Mouse (Mus musculus) limb, embryonic 15.5 days (tissue): ENCODE measurements around the gene Ldlrad1. TPM values are rescaled to one million over a fixed set of nuclear protein-coding genes. Genes with fewer than 3 reads are reported as not detected.
A peak's percentile ranks its signal among the peaks of the same experiment; 100 is the strongest.

Experiments
- ATAC-seq: fragments of 200-750 bp; cut with Nextera tagmentation; 2 replicates; pipeline ENCODE4 v1.8.0; 2017; ENCODE audit warnings: low read depth, moderate TSS enrichment; ENCODE audit not compliant: insufficient number of reproducible peaks, low FRiP score, low TSS enrichment
- H3K27ac ChIP-seq: fragments of 300-500 bp; sonication (generic); 2 replicates; pipeline ENCODE4 v1.5.1; 2015; ENCODE audit warnings: moderate library complexity, mild to moderate bottlenecking, inconsistent platforms
- H3K27me3 ChIP-seq: fragments of 300-500 bp; sonication (generic); 2 replicates; pipeline ENCODE4 v1.6.1; 2015; ENCODE audit warnings: inconsistent platforms
- H3K36me3 ChIP-seq: fragments of 300-500 bp; sonication (generic); 2 replicates; pipeline ENCODE4 v1.6.1; 2015; ENCODE audit warnings: inconsistent platforms
- H3K4me1 ChIP-seq: fragments of 300-500 bp; sonication (generic); 2 replicates; pipeline ENCODE4 v1.6.1; 2015; ENCODE audit warnings: inconsistent platforms
- H3K4me2 ChIP-seq: fragments of 300-500 bp; sonication (generic); 2 replicates; pipeline ENCODE4 v1.6.1; 2015; ENCODE audit warnings: mild to moderate bottlenecking, inconsistent platforms
- H3K4me3 ChIP-seq: fragments of 300-500 bp; sonication (generic); 2 replicates; pipeline ENCODE4 v1.5.1; 2015; ENCODE audit warnings: mild to moderate bottlenecking, inconsistent platforms
- H3K9ac ChIP-seq: fragments of 300-500 bp; sonication (generic); 2 replicates; pipeline ENCODE4 v1.6.1; 2015; ENCODE audit warnings: inconsistent platforms
- H3K9me3 ChIP-seq: fragments of 300-500 bp; sonication (generic); 2 replicates; pipeline ENCODE4 v1.6.1; 2016; ENCODE audit warnings: inconsistent platforms
- WGBS: fragments of 180-500 bp; shearing (Covaris S2); methylation state at CpG from one replicate; pipeline ENCODE4 v1.1.7; 2015; 5-methylcytosine and 5-hydroxymethylcytosine counted together
- polyA plus RNA-seq: library from polyadenylated mRNA; unstranded; fragments of >200 nt; fragmentation: Nextera tagmentation; extraction: Ambion mirVana; gene quantifications from 2 replicates; pipeline ENCODE4 v1.2.1, GENCODE M21; 2015

The Ldlrad1 gene
- not detected in 2 replicates for polyA plus RNA-seq

- no peak within 1 kb of the TSS for H3K27ac ChIP-seq
- H3K4me1 ChIP-seq = no peaks in the 10 kb centered on the region
- H3K4me2 ChIP-seq = no peak within 1 kb of the TSS
- no peaks in the 10 kb centered on the region for H3K27me3 ChIP-seq
- H3K4me3 ChIP-seq = no peak within 1 kb of the TSS
- ATAC-seq = no peak
- WGBS = 89% methylated on average over 3 of the region's 3 CpGs
- no peak within 1 kb of the TSS for H3K9ac ChIP-seq
- H3K36me3 ChIP-seq = peaks cover 45% of the 10 kb centered on the region
- H3K9me3 ChIP-seq = no peaks in the 10 kb centered on the region
These were observed at the start of gene Ldlrad1 for GRCm38 (mm10) chr4:107208880-107209279. Gene Ldlrad1 (plus strand): TSS chr4:107209180.

- no peak overlapping the region for H3K4me3 ChIP-seq
- peaks cover 62% of the 10 kb centered on the region for H3K36me3 ChIP-seq
- H3K4me2 ChIP-seq = no peak overlapping the region
- 90% methylated on average over 8 of the region's 8 CpGs for WGBS
- ATAC-seq = no peak
- no peak overlapping the region for H3K27ac ChIP-seq
- H3K27me3 ChIP-seq = no peaks in the 10 kb centered on the region
- no peak overlapping the region for H3K9ac ChIP-seq
- H3K9me3 ChIP-seq = no peaks in the 10 kb centered on the region
- H3K4me1 ChIP-seq = peaks cover 3% of the 10 kb centered on the region
These were observed 48.8 kb upstream of the Ldlrad1 start for GRCm38 (mm10) chr4:107160181-107160580.

GRCm38 (mm10) chr4:107163341-107163740 lies 45.6 kb upstream of the Ldlrad1 start:
- H3K9ac ChIP-seq = no peak overlapping the region
- no peaks in the 10 kb centered on the region for H3K9me3 ChIP-seq
- H3K27me3 ChIP-seq = no peaks in the 10 kb centered on the region
- no peak for ATAC-seq
- peaks cover 3% of the 10 kb centered on the region for H3K4me1 ChIP-seq
- no peak overlapping the region for H3K4me2 ChIP-seq
- H3K36me3 ChIP-seq = peaks cover 51% of the 10 kb centered on the region
- H3K4me3 ChIP-seq = no peak overlapping the region
- H3K27ac ChIP-seq = no peak overlapping the region
- whole genome bisulfite sequencing = 86% methylated on average over 10 of the region's 10 CpGs

GRCm38 (mm10) chr4:107163756-107164587 lies 45.0 kb upstream of the Ldlrad1 start:
- H3K36me3 ChIP-seq = peaks cover 47% of the 10 kb centered on the region
- H3K27ac ChIP-seq = no peak overlapping the region
- H3K4me3 ChIP-seq = no peak overlapping the region
- peaks cover 3% of the 10 kb centered on the region for H3K4me1 ChIP-seq
- H3K9ac ChIP-seq = no peak overlapping the region
- WGBS = 37% methylated on average over 9 of the region's 9 CpGs
- no peaks in the 10 kb centered on the region for H3K9me3 ChIP-seq
- no peak overlapping the region for H3K4me2 ChIP-seq
- no peak for ATAC-seq
- H3K27me3 ChIP-seq = no peaks in the 10 kb centered on the region

- Histone ChIP-seq H3K9ac (no peak overlapping the region), H3K36me3 (peaks cover 34% of the 10 kb centered on the region), H3K27me3 (no peaks in the 10 kb centered on the region), H3K4me1 (peaks cover 3% of the 10 kb centered on the region), H3K4me3 (no peak overlapping the region), H3K4me2 (no peak overlapping the region), H3K9me3 (no peaks in the 10 kb centered on the region), H3K27ac (no peak overlapping the region)
- 67% methylated on average over 5 of the region's 5 CpGs for WGBS
- ATAC-seq = no peak
These were observed 42.3 kb upstream of the Ldlrad1 start for GRCm38 (mm10) chr4:107166700-107167099.

GRCm38 (mm10) chr4:107167798-107168197 lies 41.2 kb upstream of the Ldlrad1 start:
- H3K27me3 ChIP-seq = no peaks in the 10 kb centered on the region
- no peak overlapping the region for H3K27ac ChIP-seq
- H3K4me2 ChIP-seq = no peak overlapping the region
- H3K4me3 ChIP-seq = no peak overlapping the region
- WGBS = 84% methylated on average over 5 of the region's 5 CpGs
- H3K9ac ChIP-seq = no peak overlapping the region
- H3K4me1 ChIP-seq = peaks cover 3% of the 10 kb centered on the region
- no peaks in the 10 kb centered on the region for H3K9me3 ChIP-seq
- peaks cover 34% of the 10 kb centered on the region for H3K36me3 ChIP-seq
- no peak for ATAC-seq

- H3K36me3 ChIP-seq = peaks cover 19% of the 10 kb centered on the region
- peak overlapping the region; percentile 88 for H3K9ac ChIP-seq
- no peaks in the 10 kb centered on the region for H3K9me3 ChIP-seq
- ATAC-seq = no peak
- peaks cover 26% of the 10 kb centered on the region for H3K4me1 ChIP-seq
- no peaks in the 10 kb centered on the region for H3K27me3 ChIP-seq
- WGBS = 25% methylated on average over 11 of the region's 11 CpGs
- H3K4me3 ChIP-seq = peak overlapping the region; percentile 97
- peak overlapping the region; percentile 60 for H3K4me2 ChIP-seq
- H3K27ac ChIP-seq = peak overlapping the region; percentile 95
These were observed 31.5 kb upstream of the Ldlrad1 start for GRCm38 (mm10) chr4:107177506-107177905.

GRCm38 (mm10) chr4:107178182-107178829 lies 30.7 kb upstream of the Ldlrad1 start, which contains the start of gene Tmem59:
Gene Tmem59 (plus strand): TSS chr4:107178399.
- ATAC-seq = peak; percentile 96
- WGBS = under 1% methylated on average over 49 of the region's 49 CpGs
- peak within 1 kb of the TSS; percentile 88 for H3K9ac ChIP-seq

GRCm38 (mm10) chr4:107178830-107179490 lies 30.0 kb upstream of the Ldlrad1 start, which contains the start of gene Tceanc2:
Gene Tceanc2 (minus strand): TSS chr4:107179116.
- Histone ChIP-seq H3K9ac (peak within 1 kb of the TSS; percentile 88), H3K9me3 (no peaks in the 10 kb centered on the region), H3K36me3 (peaks cover 12% of the 10 kb centered on the region), H3K27me3 (no peaks in the 10 kb centered on the region), H3K4me2 (peak within 1 kb of the TSS; percentile 60), H3K4me3 (peak within 1 kb of the TSS; percentile 97), H3K27ac (peak within 1 kb of the TSS; percentile 95), H3K4me1 (peaks cover 26% of the 10 kb centered on the region)
- 0% methylated on average over 47 of the region's 47 CpGs for WGBS
- ATAC-seq = 0 out of 2 replicates have a peak, but pooled peaks have one; percentile 3

More at GRCm38 (mm10) chr4:107178182-107178829, 30.7 kb upstream of the Ldlrad1 start, which contains the start of gene Tmem59:
- H3K4me2 ChIP-seq = peak within 1 kb of the TSS; percentile 60
- H3K27ac ChIP-seq = peak within 1 kb of the TSS; percentile 95
- H3K4me1 ChIP-seq = peaks cover 26% of the 10 kb centered on the region
- no peaks in the 10 kb centered on the region for H3K9me3 ChIP-seq
- H3K36me3 ChIP-seq = peaks cover 16% of the 10 kb centered on the region
- H3K27me3 ChIP-seq = no peaks in the 10 kb centered on the region
- H3K4me3 ChIP-seq = peak within 1 kb of the TSS; percentile 97

GRCm38 (mm10) chr4:107179561-107179960 lies 29.4 kb upstream of the Ldlrad1 start:
- peak overlapping the region; percentile 60 for H3K4me2 ChIP-seq
- no peak for ATAC-seq
- H3K27me3 ChIP-seq = no peaks in the 10 kb centered on the region
- H3K9ac ChIP-seq = peak overlapping the region; percentile 88; the same call in 1 of the 2 replicates
- H3K4me3 ChIP-seq = peak overlapping the region; percentile 97
- H3K4me1 ChIP-seq = peaks cover 26% of the 10 kb centered on the region
- H3K9me3 ChIP-seq = no peaks in the 10 kb centered on the region
- peaks cover 10% of the 10 kb centered on the region for H3K36me3 ChIP-seq
- 2% methylated on average over 8 of the region's 8 CpGs for WGBS
- H3K27ac ChIP-seq = peak overlapping the region; percentile 95

GRCm38 (mm10) chr4:107180746-107181145 lies 28.2 kb upstream of the Ldlrad1 start:
- Histone ChIP-seq H3K4me2 (no peak overlapping the region), H3K36me3 (no peaks in the 10 kb centered on the region), H3K27me3 (no peaks in the 10 kb centered on the region), H3K9me3 (no peaks in the 10 kb centered on the region), H3K9ac (no peak overlapping the region), H3K4me1 (peaks cover 31% of the 10 kb centered on the region), H3K27ac (no peak overlapping the region), H3K4me3 (no peak overlapping the region)
- ATAC-seq = no peak
